Mouse (Mus musculus) induced T-regulatory cell, adult 2 months (primary cell): Measurements from ENCODE around the gene Vmn2r83.
"Not testable (repeated sequence)": the region's sequence is repeated elsewhere in the genome, so short reads cannot be mapped to it uniquely, and the experiment has no call there.

ENCODE experiments used
- DNase-seq: peaks from one replicate; pipeline ENCODE4 v3.0.0-alpha.2; 2012; ENCODE audit warnings: low read depth

Gene Vmn2r83

GRCm38 (mm10) chr10:79468431-79468830, at the start of gene Vmn2r83:
TSS of gene Vmn2r83 (plus strand) at chr10:79468731.
- DNase-seq = no peak

GRCm38 (mm10) chr10:79435141-79435820, 33.2 kb upstream of the Vmn2r83 start:
- not testable (repeated sequence) for DNase-seq

GRCm38 (mm10) chr10:79495886-79496285, 27.4 kb downstream of the Vmn2r83 start:
- no peak for DNase-seq

- no peak for DNase-seq
Measured at GRCm38 (mm10) chr10:79496701-79497288, 28.3 kb downstream of the Vmn2r83 start.

GRCm38 (mm10) chr10:79502830-79503644, 34.5 kb downstream of the Vmn2r83 start:
- DNase-seq = peak; percentile 47

GRCm38 (mm10) chr10:79506709-79507108, 38.2 kb downstream of the Vmn2r83 start:
- no peak for DNase-seq

GRCm38 (mm10) chr10:79524433-79524832, 55.9 kb downstream of the Vmn2r83 start:
- DNase-seq = no peak

- DNase-seq = no peak
Measured at GRCm38 (mm10) chr10:79525456-79526325, 57.2 kb downstream of the Vmn2r83 start.

GRCm38 (mm10) chr10:79526661-79527452, 58.3 kb downstream of the Vmn2r83 start:
- no peak for DNase-seq

- DNase-seq = no peak
Measured at GRCm38 (mm10) chr10:79527453-79527845, 58.9 kb downstream of the Vmn2r83 start.

- DNase-seq = no peak
Measured at GRCm38 (mm10) chr10:79528081-79528480, 59.5 kb downstream of the Vmn2r83 start.

GRCm38 (mm10) chr10:79530241-79530640, 61.7 kb downstream of the Vmn2r83 start:
- no peak for DNase-seq

- DNase-seq = no peak
Measured at GRCm38 (mm10) chr10:79530721-79531120, 62.2 kb downstream of the Vmn2r83 start.

- no peak for DNase-seq
Measured at GRCm38 (mm10) chr10:79531593-79531992, 63.1 kb downstream of the Vmn2r83 start.

GRCm38 (mm10) chr10:79532678-79533077, 64.1 kb downstream of the Vmn2r83 start:
- no peak for DNase-seq

- DNase-seq = peak; percentile 73
Measured at GRCm38 (mm10) chr10:79533126-79533911, 64.8 kb downstream of the Vmn2r83 start, which contains the start of gene Plpp2. TSS of gene Plpp2 (minus strand) at chr10:79533796.

GRCm38 (mm10) chr10:79534426-79534825, 65.9 kb downstream of the Vmn2r83 start:
- no peak for DNase-seq

- DNase-seq = no peak
Measured at GRCm38 (mm10) chr10:79535431-79535830, 66.9 kb downstream of the Vmn2r83 start.

- DNase-seq = no peak
Measured at GRCm38 (mm10) chr10:79536461-79537080, 68.0 kb downstream of the Vmn2r83 start.

GRCm38 (mm10) chr10:79537271-79537670, 68.7 kb downstream of the Vmn2r83 start:
- DNase-seq = no peak
